Mouse (Mus musculus) MEL (cell line): ENCODE data around the gene Gm49387.

Source experiments
- CHD1 ChIP-seq: IDR thresholded peaks from 2 replicates; pipeline ENCODE4 v1.6.1; 2012; ENCODE audit warnings: low read depth, mild to moderate bottlenecking, inconsistent platforms, low read length, improper control_type of control experiment
- CTCF ChIP-seq, 3 experiments: IDR thresholded peaks in 2 of 3; conservative IDR thresholded peaks in 1 of 3; 2 replicates each; pipeline ENCODE4 v1.5.1; 2011 to 2012; ENCODE audit warnings: low read length in 3 of 3, low read depth in 2 of 3, mild to moderate bottlenecking in 2 of 3, improper control_type of control experiment in 1 of 3, inconsistent platforms in 1 of 3, mixed read lengths in 1 of 3, moderate library complexity in 1 of 3; ENCODE audit not compliant: control insufficient read depth in 1 of 3, insufficient read depth in 1 of 3, poor library complexity in 1 of 3, severe bottlenecking in 1 of 3
- E2F4 ChIP-seq: IDR thresholded peaks from 2 replicates; pipeline ENCODE4 v1.6.1; 2011; ENCODE audit warnings: low read depth, low read length, improper control_type of control experiment, borderline replicate concordance
- EP300 ChIP-seq, 2 experiments: IDR thresholded peaks; 2 replicates each; pipeline ENCODE4 v1.6.1; 2011; ENCODE audit warnings: improper control_type of control experiment in 2 of 2, low read length in 2 of 2, low read depth in 1 of 2, mild to moderate bottlenecking in 1 of 2
- HCFC1 ChIP-seq: IDR thresholded peaks from 2 replicates; pipeline ENCODE4 v1.6.1; 2012; ENCODE audit warnings: low read depth, mild to moderate bottlenecking, inconsistent platforms, low read length, improper control_type of control experiment, moderate library complexity
- JUND ChIP-seq: IDR thresholded peaks from 2 replicates; pipeline ENCODE4 v1.6.1; 2011; ENCODE audit warnings: low read depth, mild to moderate bottlenecking, improper control_type of control experiment, low read length
- KAT2A ChIP-seq: conservative IDR thresholded peaks from 2 replicates; pipeline ENCODE4 v1.6.1; 2012; ENCODE audit warnings: low read depth, low read length, improper control_type of control experiment, inconsistent platforms
- MAFK ChIP-seq: IDR thresholded peaks from 2 replicates; pipeline ENCODE4 v1.6.1; 2011; ENCODE audit warnings: low read depth, mild to moderate bottlenecking, low read length, improper control_type of control experiment, borderline replicate concordance
- POLR2AphosphoS2 ChIP-seq: IDR thresholded peaks from 2 replicates; pipeline ENCODE4 v1.6.1; 2011; ENCODE audit warnings: low read length, improper control_type of control experiment
- TBP ChIP-seq: IDR thresholded peaks from 2 replicates; pipeline ENCODE4 v1.8.0; 2011; ENCODE audit warnings: low read depth, low read length, improper control_type of control experiment
- TCF12 ChIP-seq: IDR thresholded peaks from 2 replicates; pipeline ENCODE4 v1.6.1; 2014; ENCODE audit warnings: low read depth, mild to moderate bottlenecking, inconsistent platforms, low read length, improper control_type of control experiment, moderate library complexity
- ZNF384 ChIP-seq: IDR thresholded peaks from 2 replicates; pipeline ENCODE4 v1.6.1; 2012; ENCODE audit warnings: low read depth, mild to moderate bottlenecking, inconsistent platforms, low read length, improper control_type of control experiment

DNA sequence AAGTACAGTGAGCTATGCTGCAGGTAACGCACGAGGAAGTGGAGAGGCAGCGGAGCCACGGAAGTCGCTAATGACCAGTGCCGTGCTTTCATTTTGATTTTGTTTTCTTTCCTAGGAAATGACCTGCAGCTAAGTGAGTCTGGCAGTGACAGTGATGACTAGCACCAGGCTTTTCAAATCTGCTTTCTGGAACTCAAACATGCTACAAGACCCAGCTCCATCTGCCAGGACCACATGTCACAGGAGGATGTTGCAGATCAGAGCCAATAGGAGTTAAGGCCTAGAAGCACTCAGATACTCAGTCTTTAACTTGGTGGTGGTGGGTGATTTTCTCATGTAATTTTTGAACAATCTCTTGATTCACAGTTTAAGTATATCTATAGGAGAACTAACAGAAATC is 134.2 kb downstream of the Gm49387 start:
- TF ChIP-seq CTCF (IDR thresholded peaks at IDR 0.05 in 2 of 3, conservative IDR thresholded peaks at IDR 0.05 in 1 of 3; ENCODE audit: control insufficient read depth in 1 of 3, insufficient read depth in 1 of 3, low read depth in 2 of 3, low read length in 3 of 3, poor library complexity in 1 of 3, severe bottlenecking in 1 of 3) = no peak
- no peak for TF ChIP-seq POLR2AphosphoS2
- no peak for TF ChIP-seq JUND
- no peak for TF ChIP-seq ZNF384
- no peak for TF ChIP-seq MAFK
- TF ChIP-seq KAT2A = no peak
- TF ChIP-seq E2F4 = no peak
- TF ChIP-seq EP300 (IDR thresholded peaks at IDR 0.05; ENCODE audit: low read depth in 1 of 2, low read length in 2 of 2) = no peak
- no peak for TF ChIP-seq TBP
- no peak for TF ChIP-seq HCFC1
- no peak for TF ChIP-seq TCF12
- TF ChIP-seq CHD1 = no peak
